In the genomic region with DNA sequence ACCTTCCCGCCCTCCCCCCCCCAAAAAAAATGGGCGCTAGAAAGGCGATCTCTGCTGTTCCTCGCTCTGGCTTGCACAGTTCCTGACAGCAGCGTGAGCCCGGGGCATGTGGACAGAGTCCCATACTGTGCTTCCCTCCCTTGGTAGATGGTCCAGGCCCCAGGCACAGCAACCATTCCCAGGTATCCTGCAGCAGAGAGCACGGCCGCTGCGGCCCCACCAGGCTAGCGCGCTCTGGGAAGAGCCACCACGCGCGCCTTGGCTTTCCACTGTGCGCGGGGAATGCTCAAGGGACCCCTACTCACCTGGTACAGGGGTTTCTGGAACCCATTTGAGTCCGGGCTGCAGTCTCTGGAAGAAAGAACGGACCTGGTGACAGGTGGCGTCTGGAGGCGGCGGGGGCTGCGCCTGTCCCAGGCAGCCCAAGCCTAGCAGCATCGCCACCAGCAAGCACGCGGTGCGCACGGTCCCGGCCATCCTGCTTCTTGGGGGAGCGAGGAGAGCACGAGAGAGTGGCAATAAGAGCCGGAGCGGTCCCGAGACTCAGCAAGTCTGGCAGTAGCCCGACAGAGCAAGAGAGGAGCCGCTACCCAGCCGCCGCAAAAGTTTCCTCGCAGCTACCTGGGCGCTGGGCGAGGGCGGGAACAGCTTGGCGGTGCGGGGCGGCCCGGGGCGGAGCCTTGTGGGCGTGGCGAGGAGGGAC, we compare ENCODE assay signal across 9 mouse cellular contexts. TPM values are rescaled to one million over a fixed set of nuclear protein-coding genes. Genes with fewer than 3 reads are reported as not detected.
DNase-seq lines count a peak whose midpoint lies in the region; ATAC-seq and TF ChIP-seq lines count a peak whose summit lies in the region.
"Had no signal": no experiment of that assay in that cellular context is flagged by ENCODE, and none has a peak within 500 bp of the region (broad histone marks: within the 10 kb centered on the region; RNA-seq: fewer than 3 reads in every experiment).

A gene (minus strand): TSS at position 623 of the 703 bp plus-strand sequence.

- H3K4me2 ChIP-seq in forebrain, embryonic 16.5 days (ENCODE audit: low read length) = peak within 1 kb of the TSS; percentile 55
- peak within 1 kb of the TSS; percentile 60 for H3K4me2 ChIP-seq in limb, embryonic 12.5 days
- peak within 1 kb of the TSS; percentile 73 for H3K4me2 ChIP-seq in midbrain, embryonic 12.5 days (replicated peaks)
- peak within 1 kb of the TSS; percentile 71 for H3K4me2 ChIP-seq in stomach, postnatal 0 days (replicated peaks; ENCODE audit: low read depth)

- H3K27me3 ChIP-seq in forebrain, embryonic 16.5 days (replicated peaks; ENCODE audit: control insufficient read depth, insufficient read depth, low read length) = 0 out of 2 replicates have a peak, but pooled peaks cover 5% of the 10 kb centered on the region
- peaks cover 20% of the 10 kb centered on the region for H3K27me3 ChIP-seq in hindbrain, embryonic 10.5 days (ENCODE audit: insufficient read depth, poor library complexity, severe bottlenecking)
- H3K27me3 ChIP-seq in limb, embryonic 12.5 days = peaks cover 10% of the 10 kb centered on the region
- peaks cover 40% of the 10 kb centered on the region; the same call in 1 of the 2 replicates for H3K27me3 ChIP-seq in midbrain, embryonic 12.5 days
- no peaks in the 10 kb centered on the region for H3K27me3 ChIP-seq in stomach, postnatal 0 days (ENCODE audit: control insufficient read depth, insufficient read depth, low read length)

- no peaks in the 10 kb centered on the region for H3K36me3 ChIP-seq in forebrain, embryonic 16.5 days (ENCODE audit: control insufficient read depth, insufficient read depth)
- no peaks in the 10 kb centered on the region for H3K36me3 ChIP-seq in hindbrain, embryonic 10.5 days
- H3K36me3 ChIP-seq in limb, embryonic 12.5 days = no peaks in the 10 kb centered on the region
- no peaks in the 10 kb centered on the region for H3K36me3 ChIP-seq in midbrain, embryonic 12.5 days
- H3K36me3 ChIP-seq in stomach, postnatal 0 days (ENCODE audit: control insufficient read depth, insufficient read depth, low read length) = no peaks in the 10 kb centered on the region

- no peak within 1 kb of the TSS for H3K27ac ChIP-seq in forebrain, embryonic 16.5 days (ENCODE audit: low read length)
- peak within 1 kb of the TSS; percentile 84 for H3K27ac ChIP-seq in hindbrain, embryonic 10.5 days
- peak within 1 kb of the TSS; percentile 94 for H3K27ac ChIP-seq in limb, embryonic 12.5 days
- H3K27ac ChIP-seq in midbrain, embryonic 12.5 days (replicated peaks) = no peak within 1 kb of the TSS
- H3K27ac ChIP-seq in stomach, postnatal 0 days (replicated peaks) = peak within 1 kb of the TSS; percentile 61
- H3K27ac ChIP-seq: macrophage had no signal

- TF ChIP-seq EP300 in stomach, postnatal 0 days (optimal IDR thresholded peaks at IDR 0.05) = no peak

- peak; percentile 1 for DNase-seq in 3134 (ENCODE audit: extremely low read depth, insufficient read length, low spot score)
- peak; percentile 43 to 46 for DNase-seq in adrenal gland, adult 18-20 months (ENCODE audit: low spot score in 2 of 2)
- DNase-seq in hindbrain, embryonic 10.5 days (ENCODE audit: low spot score) = no peak
- DNase-seq in stomach, postnatal 0 days (ENCODE audit: low spot score) = peak; percentile 80
- no peak for DNase-seq in layer of hippocampus, adult 9-10 months (ENCODE audit: low spot score)

- no peak for TF ChIP-seq CTCF in stomach, postnatal 0 days (IDR thresholded peaks at IDR 0.05; ENCODE audit: low read depth)

- ATAC-seq in forebrain, embryonic 16.5 days = peak; percentile 92
- ATAC-seq in limb, embryonic 12.5 days (ENCODE audit: insufficient number of reproducible peaks, insufficient read depth, low FRiP score, low TSS enrichment, low read depth) = peak; percentile 38
- peak; percentile 73 for ATAC-seq in midbrain, embryonic 12.5 days (ENCODE audit: low FRiP score, low read depth)
- peak; percentile 91 for ATAC-seq in stomach, postnatal 0 days (ENCODE audit: low FRiP score, low TSS enrichment)

- peaks cover 16% of the 10 kb centered on the region for H3K4me1 ChIP-seq in forebrain, embryonic 16.5 days (replicated peaks; ENCODE audit: control insufficient read depth, insufficient read depth, low read length)
- peaks cover 17% of the 10 kb centered on the region for H3K4me1 ChIP-seq in hindbrain, embryonic 10.5 days (replicated peaks)
- H3K4me1 ChIP-seq in limb, embryonic 12.5 days (replicated peaks) = peaks cover 39% of the 10 kb centered on the region
- H3K4me1 ChIP-seq in midbrain, embryonic 12.5 days = 0 out of 2 replicates have a peak, but pooled peaks cover 11% of the 10 kb centered on the region
- no peaks in the 10 kb centered on the region for H3K4me1 ChIP-seq in stomach, postnatal 0 days (replicated peaks; ENCODE audit: control insufficient read depth, insufficient read depth)

- 19% methylated on average over 47 of the region's 48 CpGs for WGBS in forebrain, embryonic 16.5 days
- WGBS in hindbrain, embryonic 10.5 days = 25% methylated on average over 48 of the region's 48 CpGs
- 15% methylated on average over 47 of the region's 48 CpGs for WGBS in limb, embryonic 12.5 days
- 29% methylated on average over 46 of the region's 48 CpGs for WGBS in midbrain, embryonic 12.5 days
- WGBS in stomach, postnatal 0 days = 12% methylated on average over 41 of the region's 48 CpGs

- peak within 1 kb of the TSS; percentile 50; the same call in 1 of the 2 replicates for H3K9ac ChIP-seq in forebrain, embryonic 16.5 days (replicated peaks; ENCODE audit: low read depth, low read length)
- peak within 1 kb of the TSS; percentile 89 for H3K9ac ChIP-seq in limb, embryonic 12.5 days (replicated peaks)
- H3K9ac ChIP-seq in midbrain, embryonic 12.5 days (replicated peaks) = no peak within 1 kb of the TSS; the same call in none of the 2 replicates
- H3K9ac ChIP-seq in stomach, postnatal 0 days (ENCODE audit: low read length) = peak within 1 kb of the TSS; percentile 51

- peak within 1 kb of the TSS; percentile 42 for H3K4me3 ChIP-seq in forebrain, embryonic 16.5 days (replicated peaks; ENCODE audit: low read length)
- peak within 1 kb of the TSS; percentile 59 for H3K4me3 ChIP-seq in hindbrain, embryonic 10.5 days
- H3K4me3 ChIP-seq in limb, embryonic 12.5 days (replicated peaks) = peak within 1 kb of the TSS; percentile 68
- peak within 1 kb of the TSS; percentile 45 for H3K4me3 ChIP-seq in midbrain, embryonic 12.5 days
- peak within 1 kb of the TSS; percentile 44 for H3K4me3 ChIP-seq in stomach, postnatal 0 days (ENCODE audit: low read depth, low read length)

- H3K9me3 ChIP-seq in forebrain, embryonic 16.5 days (ENCODE audit: control insufficient read depth, low read length) = no peaks in the 10 kb centered on the region
- H3K9me3 ChIP-seq in hindbrain, embryonic 10.5 days = 0 out of 2 replicates have a peak, but pooled peaks cover 4% of the 10 kb centered on the region
- no peaks in the 10 kb centered on the region for H3K9me3 ChIP-seq in limb, embryonic 12.5 days
- 0 out of 2 replicates have a peak, but pooled peaks cover 4% of the 10 kb centered on the region for H3K9me3 ChIP-seq in midbrain, embryonic 12.5 days
- H3K9me3 ChIP-seq in stomach, postnatal 0 days (ENCODE audit: control insufficient read depth, low read length) = no peaks in the 10 kb centered on the region

RNA-seq across cellular contexts. Expression of the gene that starts here (rescaled TPM):
- 10 to 100 TPM; 50.4 to 71.1 TPM for total RNA-seq in adrenal gland, adult 18-20 months (2021)
- 35.8 and 48.2 TPM in 2 replicates for polyA plus RNA-seq in forebrain, embryonic 16.5 days (2015; fragmentation: Nextera tagmentation; extraction: Ambion mirVana)
- polyA plus RNA-seq in hindbrain, embryonic 10.5 days (2016; fragmentation: Nextera tagmentation; extraction: Ambion mirVana) = 271 and 295 TPM in 2 replicates
- polyA plus RNA-seq in limb, embryonic 12.5 days (2016; fragmentation: Nextera tagmentation; extraction: Ambion mirVana) = 1,173 and 1,196 TPM in 2 replicates
- 150 and 206 TPM in 2 replicates for polyA plus RNA-seq in midbrain, embryonic 12.5 days (2016; fragmentation: Nextera tagmentation; extraction: Ambion mirVana)
- 238 and 253 TPM in 2 replicates for polyA plus RNA-seq in stomach, postnatal 0 days (2015; fragmentation: Nextera tagmentation; extraction: Ambion mirVana)
- polyA plus RNA-seq: macrophage had no signal

Comparison
In these comparisons a context has a peak if more than half of its experiments do, and no peak if none do; other contexts are left out.
1. DNase-seq: peak in 3134 (single experiment), adrenal gland, adult 18-20 months (2 of 2) and stomach, postnatal 0 days (single experiment); none in hindbrain, embryonic 10.5 days (single experiment) and layer of hippocampus, adult 9-10 months (single experiment).
2. ATAC-seq: peak in every context shown above with its lines; median percentile 92 in forebrain, embryonic 16.5 days; 91 in stomach, postnatal 0 days; 73 in midbrain, embryonic 12.5 days; 38 in limb, embryonic 12.5 days.
3. H3K27ac ChIP-seq: peak in hindbrain, embryonic 10.5 days (single experiment), limb, embryonic 12.5 days (single experiment) and stomach, postnatal 0 days (single experiment); none in forebrain, embryonic 16.5 days (single experiment) and midbrain, embryonic 12.5 days (single experiment).
4. Peak in every context shown above with its lines, with median percentiles within 50 percentile points of each other: H3K4me2 ChIP-seq and H3K4me3 ChIP-seq.